Mouse (Mus musculus) CH12.LX (cell line): ENCODE results near the gene Calhm5.

ENCODE experiments used
- CTCF ChIP-seq, 2 experiments: IDR thresholded peaks in 1 of 2; conservative IDR thresholded peaks in 1 of 2; 2 replicates each; pipeline ENCODE4 v1.5.1; 2011 to 2012; ENCODE audit warnings: low read depth in 2 of 2, low read length in 2 of 2, improper control_type of control experiment in 1 of 2, inconsistent platforms in 1 of 2, mild to moderate bottlenecking in 1 of 2, moderate library complexity in 1 of 2
- ETS1 ChIP-seq: conservative IDR thresholded peaks from 2 replicates; pipeline ENCODE4 v1.6.1; 2012; ENCODE audit warnings: low read depth, mild to moderate bottlenecking, inconsistent platforms, low read length, improper control_type of control experiment, moderate library complexity
- POLR2A ChIP-seq: IDR thresholded peaks from 2 replicates; pipeline ENCODE4 v1.6.1; 2011; ENCODE audit warnings: low read depth, mild to moderate bottlenecking, improper control_type of control experiment, low read length
- TCF12 ChIP-seq: IDR thresholded peaks from 2 replicates; pipeline ENCODE4 v1.6.1; 2014; ENCODE audit warnings: low read depth, mild to moderate bottlenecking, inconsistent platforms, low read length, improper control_type of control experiment

- TF ChIP-seq TCF12 = no peak
- no peak for TF ChIP-seq CTCF (conservative IDR thresholded peaks at IDR 0.05 in 1 of 2, IDR thresholded peaks at IDR 0.05 in 1 of 2; ENCODE audit: low read depth in 2 of 2, low read length in 2 of 2)
- no peak for TF ChIP-seq ETS1
- no peak for TF ChIP-seq POLR2A
Measured at GRCm38 (mm10) chr10:34141693-34142092, 45.4 kb upstream of the Calhm5 start.
